Mouse (Mus musculus): ENCODE measurements around the gene Ccl20. TPM values are rescaled to one million over a fixed set of nuclear protein-coding genes. Genes with fewer than 3 reads are reported as not detected.

The Ccl20 gene
- polyA plus RNA-seq, 1 experiment from 2014 or later = not detected

DNA sequence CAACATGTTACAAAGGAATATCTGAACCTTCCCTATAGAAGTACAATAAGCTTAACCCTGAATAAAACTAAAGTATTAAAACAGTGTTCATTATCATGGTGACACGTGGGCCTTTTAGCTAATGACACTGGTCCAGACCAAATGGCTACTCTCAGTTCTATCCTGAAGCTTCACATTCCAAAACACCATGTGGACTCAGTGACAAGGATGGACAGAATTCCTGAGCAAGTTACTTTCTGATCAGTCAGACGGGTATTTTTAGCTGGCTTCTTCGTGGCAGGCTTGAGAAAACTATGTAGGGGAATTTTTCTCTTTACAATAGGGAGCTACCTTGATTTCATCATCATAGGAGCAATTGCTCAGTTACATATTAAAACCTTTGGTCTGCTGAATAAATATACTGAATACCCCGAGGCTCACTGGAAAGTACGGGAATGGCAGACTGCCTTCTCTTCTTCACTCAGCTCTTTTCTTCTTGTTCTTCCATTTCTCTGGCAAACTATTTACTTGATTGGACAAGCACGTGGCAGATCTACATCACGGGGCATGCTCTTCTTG, 16.9 kb upstream of the Ccl20 start:
- Histone ChIP-seq H3K9me3 (ENCODE audit: control insufficient read depth, low read length) (no peaks in the 10 kb centered on the region), H3K4me2 (no peak overlapping the region), H3K27ac (ENCODE audit: low read depth, low read length) (no peak overlapping the region), H3K27me3 (ENCODE audit: control insufficient read depth, insufficient read depth, low read length) (no peaks in the 10 kb centered on the region), H3K36me3 (ENCODE audit: control insufficient read depth, insufficient read depth, low read length) (no peaks in the 10 kb centered on the region), H3K9ac (ENCODE audit: low read length) (no peak overlapping the region), H3K4me1 (ENCODE audit: control insufficient read depth, insufficient read depth, low read length) (no peaks in the 10 kb centered on the region), H3K4me3 (ENCODE audit: low read depth, low read length) (no peak overlapping the region)
- WGBS = 82% methylated on average over 7 of the region's 7 CpGs
- DNase-seq (ENCODE audit: low spot score, missing footprints) (no peak), ATAC-seq (ENCODE audit: low FRiP score) (no peak)

DNA sequence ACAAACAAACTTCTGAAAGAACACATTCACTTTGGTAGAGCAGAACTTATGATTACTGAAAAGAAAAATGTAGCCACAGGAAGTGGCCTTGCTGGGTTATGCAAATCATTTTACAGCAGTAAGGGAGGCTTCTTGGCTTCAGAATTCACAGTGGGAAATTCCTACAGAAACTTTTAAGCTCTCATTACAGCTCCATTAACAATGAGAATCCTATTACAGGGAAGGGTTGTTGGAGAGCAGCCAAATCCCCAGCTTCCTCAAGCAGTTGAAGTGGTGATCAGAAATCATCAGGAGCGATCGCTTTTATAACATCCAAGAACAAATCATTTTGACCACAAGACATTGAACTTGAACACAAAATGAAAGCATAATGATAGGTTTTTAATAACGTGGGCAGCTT, 14.7 kb upstream of the Ccl20 start:
- Histone ChIP-seq H3K9me3 (ENCODE audit: control insufficient read depth, low read length) (no peaks in the 10 kb centered on the region), H3K4me1 (ENCODE audit: control insufficient read depth, insufficient read depth, low read length) (no peaks in the 10 kb centered on the region), H3K27ac (ENCODE audit: low read depth, low read length) (no peak overlapping the region), H3K27me3 (ENCODE audit: control insufficient read depth, insufficient read depth, low read length) (no peaks in the 10 kb centered on the region), H3K36me3 (ENCODE audit: control insufficient read depth, insufficient read depth, low read length) (no peaks in the 10 kb centered on the region), H3K9ac (ENCODE audit: low read length) (no peak overlapping the region), H3K4me2 (no peak overlapping the region), H3K4me3 (ENCODE audit: low read depth, low read length) (no peak overlapping the region)
- ATAC-seq (ENCODE audit: low FRiP score) (no peak), DNase-seq (ENCODE audit: low spot score, missing footprints) (no peak)
- WGBS = 72% methylated on average over 3 of the region's 3 CpGs

DNA sequence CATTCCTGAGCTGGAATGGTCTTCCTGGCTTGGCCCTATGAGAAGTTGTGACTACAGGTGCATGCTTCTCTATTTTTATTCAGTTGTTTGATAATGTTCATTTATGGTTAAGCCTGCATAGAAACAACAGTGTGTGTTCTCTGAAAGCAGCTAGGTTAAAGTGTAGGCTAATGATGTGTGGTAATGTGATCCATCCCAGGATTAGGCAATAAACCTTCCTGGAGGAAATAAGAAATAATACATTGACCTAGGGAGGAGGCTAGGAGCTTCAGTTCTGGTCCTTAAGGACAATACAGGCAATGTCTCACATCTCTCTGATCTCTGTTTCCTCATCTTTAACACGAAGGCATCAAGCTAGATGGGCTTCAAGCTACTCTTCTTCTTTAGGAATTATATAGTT, 11.1 kb upstream of the Ccl20 start:
- Histone ChIP-seq H3K4me2 (no peak overlapping the region), H3K36me3 (ENCODE audit: control insufficient read depth, insufficient read depth, low read length) (no peaks in the 10 kb centered on the region), H3K9ac (ENCODE audit: low read length) (no peak overlapping the region), H3K4me3 (ENCODE audit: low read depth, low read length) (no peak overlapping the region), H3K27ac (ENCODE audit: low read depth, low read length) (no peak overlapping the region), H3K4me1 (ENCODE audit: control insufficient read depth, insufficient read depth, low read length) (no peaks in the 10 kb centered on the region), H3K9me3 (ENCODE audit: control insufficient read depth, low read length) (no peaks in the 10 kb centered on the region), H3K27me3 (ENCODE audit: control insufficient read depth, insufficient read depth, low read length) (no peaks in the 10 kb centered on the region)
- ATAC-seq (ENCODE audit: low FRiP score) = no peak
- DNase-seq (ENCODE audit: low spot score, missing footprints) = no peak
- 72% methylated on average over 1 of the region's 1 CpGs for WGBS

DNA sequence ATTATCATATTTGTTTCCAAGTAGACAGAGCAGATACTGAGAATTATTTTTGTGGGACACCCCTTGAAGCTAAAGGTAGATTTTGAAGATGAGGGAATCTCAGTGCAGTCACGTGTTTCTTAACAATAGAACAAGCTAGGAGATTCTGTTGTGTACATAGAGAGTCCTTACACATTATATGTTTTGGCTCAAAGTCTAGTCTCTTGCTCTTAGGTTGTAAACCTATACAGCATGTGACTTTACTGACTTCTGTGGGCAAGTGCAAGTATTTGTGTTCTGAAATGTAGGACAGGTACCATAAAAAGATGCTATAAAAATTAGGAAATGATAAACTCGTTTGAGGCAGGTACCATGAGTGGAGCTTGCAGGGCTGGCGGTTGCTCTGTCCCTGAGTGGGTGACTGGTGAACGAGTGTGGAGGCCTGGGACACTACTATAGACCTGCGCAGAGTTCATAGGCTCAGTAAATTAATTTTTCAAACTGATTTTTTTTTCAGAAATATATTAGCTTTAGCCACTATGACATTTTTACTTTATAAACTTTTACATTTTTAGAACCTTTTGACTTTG, 9.1 kb upstream of the Ccl20 start:
- ATAC-seq (ENCODE audit: low FRiP score) (no peak), DNase-seq (ENCODE audit: low spot score, missing footprints) (no peak)
- H3K4me1 ChIP-seq (ENCODE audit: control insufficient read depth, insufficient read depth, low read length) = no peaks in the 10 kb centered on the region
- 86% methylated on average over 5 of the region's 5 CpGs for WGBS
- no peaks in the 10 kb centered on the region for H3K36me3 ChIP-seq (ENCODE audit: control insufficient read depth, insufficient read depth, low read length)
- no peaks in the 10 kb centered on the region for H3K9me3 ChIP-seq (ENCODE audit: control insufficient read depth, low read length)
- H3K4me3 ChIP-seq (ENCODE audit: low read depth, low read length) = no peak overlapping the region
- H3K27ac ChIP-seq (ENCODE audit: low read depth, low read length) = no peak overlapping the region
- no peak overlapping the region for H3K9ac ChIP-seq (ENCODE audit: low read length)
- H3K27me3 ChIP-seq (ENCODE audit: control insufficient read depth, insufficient read depth, low read length) = no peaks in the 10 kb centered on the region
- no peak overlapping the region for H3K4me2 ChIP-seq

DNA sequence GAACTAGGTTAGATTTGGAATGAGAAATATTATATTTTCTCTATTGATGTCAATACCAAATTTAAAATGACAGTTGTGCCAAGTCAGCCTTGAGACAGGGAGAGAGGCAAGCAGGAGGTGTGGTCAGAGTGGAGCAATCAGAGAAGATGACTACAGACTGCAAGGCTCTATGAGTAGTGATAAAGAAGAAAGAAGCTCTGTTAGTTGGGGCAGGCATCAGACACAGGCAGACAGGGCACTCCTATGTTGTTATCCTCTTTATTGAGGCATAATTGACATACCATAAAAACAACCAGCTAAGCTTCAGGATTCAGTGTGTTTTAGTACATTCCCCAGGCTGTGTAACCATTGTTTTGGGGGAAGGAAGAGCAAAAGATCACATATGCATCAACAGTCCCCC, 5.6 kb upstream of the Ccl20 start:
- no peaks in the 10 kb centered on the region for H3K27me3 ChIP-seq (ENCODE audit: control insufficient read depth, insufficient read depth, low read length)
- H3K4me2 ChIP-seq = no peak overlapping the region
- no peaks in the 10 kb centered on the region for H3K9me3 ChIP-seq (ENCODE audit: control insufficient read depth, low read length)
- no peak for DNase-seq (ENCODE audit: low spot score, missing footprints)
- H3K36me3 ChIP-seq (ENCODE audit: control insufficient read depth, insufficient read depth, low read length) = no peaks in the 10 kb centered on the region
- no peak overlapping the region for H3K27ac ChIP-seq (ENCODE audit: low read depth, low read length)
- H3K4me3 ChIP-seq (ENCODE audit: low read depth, low read length) = no peak overlapping the region
- no peak for ATAC-seq (ENCODE audit: low FRiP score)
- H3K9ac ChIP-seq (ENCODE audit: low read length) = no peak overlapping the region
- no peaks in the 10 kb centered on the region for H3K4me1 ChIP-seq (ENCODE audit: control insufficient read depth, insufficient read depth, low read length)

DNA sequence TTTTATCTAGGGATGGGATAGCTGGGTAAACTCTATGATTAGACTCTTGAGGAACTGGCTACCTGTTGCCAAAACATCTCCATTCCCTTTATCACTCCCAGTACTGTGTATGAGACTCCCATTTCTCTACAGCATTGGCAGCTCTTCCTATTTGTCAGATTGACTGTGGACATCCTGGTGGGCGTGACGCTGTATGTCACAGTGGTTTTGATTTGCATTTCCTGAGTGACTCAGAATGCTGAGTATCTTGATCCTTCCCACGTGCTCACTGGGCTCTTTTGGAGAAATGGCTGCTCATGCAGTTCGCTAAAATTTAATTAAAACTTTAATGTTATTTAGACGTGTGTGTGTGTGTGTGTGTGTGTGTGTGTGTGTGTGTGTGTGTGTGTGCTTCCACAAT, 4.8 kb upstream of the Ccl20 start:
- no peak overlapping the region for H3K9ac ChIP-seq (ENCODE audit: low read length)
- no peak overlapping the region for H3K4me2 ChIP-seq
- ATAC-seq (ENCODE audit: low FRiP score) (no peak), DNase-seq (ENCODE audit: low spot score, missing footprints) (no peak)
- H3K27ac ChIP-seq (ENCODE audit: low read depth, low read length) = no peak overlapping the region
- no peaks in the 10 kb centered on the region for H3K9me3 ChIP-seq (ENCODE audit: control insufficient read depth, low read length)
- H3K4me3 ChIP-seq (ENCODE audit: low read depth, low read length) = no peak overlapping the region
- H3K36me3 ChIP-seq (ENCODE audit: control insufficient read depth, insufficient read depth, low read length) = no peaks in the 10 kb centered on the region
- no peaks in the 10 kb centered on the region for H3K4me1 ChIP-seq (ENCODE audit: control insufficient read depth, insufficient read depth, low read length)
- 79% methylated on average over 5 of the region's 5 CpGs for WGBS
- no peaks in the 10 kb centered on the region for H3K27me3 ChIP-seq (ENCODE audit: control insufficient read depth, insufficient read depth, low read length)

DNA sequence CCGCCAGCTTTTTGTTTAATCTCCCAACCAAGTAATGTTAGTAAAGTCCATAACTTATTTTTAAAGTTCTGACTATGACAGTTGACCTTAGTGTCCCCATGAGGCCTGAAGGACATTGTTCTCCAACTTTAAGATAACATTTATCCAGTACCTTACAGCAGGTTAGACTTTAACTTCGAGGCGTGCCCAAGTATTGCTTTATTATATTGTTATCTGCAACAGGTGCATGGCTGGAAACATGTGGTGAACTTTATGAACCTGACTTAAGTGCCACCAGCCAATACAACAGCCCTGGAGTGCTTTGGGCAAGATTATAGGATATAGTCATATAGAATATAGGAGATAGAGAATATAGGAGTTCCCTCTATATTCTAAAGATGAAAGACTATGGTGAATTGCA, 651 bp downstream of the Ccl20 start:
- H3K4me2 ChIP-seq = no peak overlapping the region
- no peaks in the 10 kb centered on the region for H3K36me3 ChIP-seq (ENCODE audit: control insufficient read depth, insufficient read depth, low read length)
- H3K9ac ChIP-seq (ENCODE audit: low read length) = no peak overlapping the region
- H3K4me1 ChIP-seq (ENCODE audit: control insufficient read depth, insufficient read depth, low read length) = no peaks in the 10 kb centered on the region
- DNase-seq (ENCODE audit: low spot score, missing footprints) = no peak
- H3K27ac ChIP-seq (ENCODE audit: low read depth, low read length) = no peak overlapping the region
- no peak for ATAC-seq (ENCODE audit: low FRiP score)
- no peaks in the 10 kb centered on the region for H3K9me3 ChIP-seq (ENCODE audit: control insufficient read depth, low read length)
- 93% methylated on average over 3 of the region's 3 CpGs for WGBS
- H3K4me3 ChIP-seq (ENCODE audit: low read depth, low read length) = no peak overlapping the region
- H3K27me3 ChIP-seq (ENCODE audit: control insufficient read depth, insufficient read depth, low read length) = no peaks in the 10 kb centered on the region

DNA sequence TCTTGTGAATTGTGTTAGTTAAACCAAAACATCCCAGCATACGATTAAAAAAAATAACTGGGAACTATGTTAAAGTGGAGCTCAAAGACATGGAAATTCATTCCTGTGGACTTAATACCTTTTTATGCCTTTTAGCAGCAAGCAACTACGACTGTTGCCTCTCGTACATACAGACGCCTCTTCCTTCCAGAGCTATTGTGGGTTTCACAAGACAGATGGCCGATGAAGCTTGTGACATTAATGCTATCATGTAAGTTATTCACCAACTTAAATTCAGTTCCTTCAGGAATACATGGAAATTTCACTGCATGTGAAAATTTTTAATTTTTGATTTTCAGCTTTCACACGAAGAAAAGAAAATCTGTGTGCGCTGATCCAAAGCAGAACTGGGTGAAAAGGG, 1.1 kb downstream of the Ccl20 start:
- DNase-seq (ENCODE audit: low spot score, missing footprints) = no peak
- Histone ChIP-seq H3K36me3 (ENCODE audit: control insufficient read depth, insufficient read depth, low read length) (no peaks in the 10 kb centered on the region), H3K4me1 (ENCODE audit: control insufficient read depth, insufficient read depth, low read length) (no peaks in the 10 kb centered on the region), H3K27me3 (ENCODE audit: control insufficient read depth, insufficient read depth, low read length) (no peaks in the 10 kb centered on the region), H3K9me3 (ENCODE audit: control insufficient read depth, low read length) (no peaks in the 10 kb centered on the region), H3K9ac (ENCODE audit: low read length) (no peak overlapping the region), H3K27ac (ENCODE audit: low read depth, low read length) (no peak overlapping the region), H3K4me3 (ENCODE audit: low read depth, low read length) (no peak overlapping the region), H3K4me2 (no peak overlapping the region)
- WGBS = 87% methylated on average over 7 of the region's 7 CpGs
- no peak for ATAC-seq (ENCODE audit: low FRiP score)

DNA sequence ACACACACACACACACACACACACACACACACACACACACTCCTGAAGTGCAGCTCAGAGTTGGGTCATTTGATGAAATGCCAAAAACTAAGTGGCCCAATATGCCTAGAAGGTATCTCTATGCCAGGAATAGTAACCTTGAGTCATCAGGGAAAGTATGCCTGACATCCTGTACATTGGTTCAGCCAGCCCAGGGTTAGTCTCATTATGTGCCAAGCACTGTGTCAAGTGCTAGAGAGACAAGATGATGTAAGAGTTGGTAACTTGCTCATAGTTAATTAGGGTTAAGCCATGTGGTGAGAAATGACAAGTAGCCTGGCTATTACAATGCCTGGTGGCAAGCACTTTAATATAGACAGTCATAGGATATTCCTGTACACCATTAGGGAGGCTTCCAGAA, 3.3 kb downstream of the Ccl20 start:
- H3K9ac ChIP-seq (ENCODE audit: low read length) = no peak overlapping the region
- H3K4me3 ChIP-seq (ENCODE audit: low read depth, low read length) = no peak overlapping the region
- no peaks in the 10 kb centered on the region for H3K4me1 ChIP-seq (ENCODE audit: control insufficient read depth, insufficient read depth, low read length)
- H3K27me3 ChIP-seq (ENCODE audit: control insufficient read depth, insufficient read depth, low read length) = no peaks in the 10 kb centered on the region
- ATAC-seq (ENCODE audit: low FRiP score) (no peak), DNase-seq (ENCODE audit: low spot score, missing footprints) (no peak)
- H3K36me3 ChIP-seq (ENCODE audit: control insufficient read depth, insufficient read depth, low read length) = no peaks in the 10 kb centered on the region
- no peak overlapping the region for H3K27ac ChIP-seq (ENCODE audit: low read depth, low read length)
- H3K9me3 ChIP-seq (ENCODE audit: control insufficient read depth, low read length) = no peaks in the 10 kb centered on the region
- H3K4me2 ChIP-seq = no peak overlapping the region

DNA sequence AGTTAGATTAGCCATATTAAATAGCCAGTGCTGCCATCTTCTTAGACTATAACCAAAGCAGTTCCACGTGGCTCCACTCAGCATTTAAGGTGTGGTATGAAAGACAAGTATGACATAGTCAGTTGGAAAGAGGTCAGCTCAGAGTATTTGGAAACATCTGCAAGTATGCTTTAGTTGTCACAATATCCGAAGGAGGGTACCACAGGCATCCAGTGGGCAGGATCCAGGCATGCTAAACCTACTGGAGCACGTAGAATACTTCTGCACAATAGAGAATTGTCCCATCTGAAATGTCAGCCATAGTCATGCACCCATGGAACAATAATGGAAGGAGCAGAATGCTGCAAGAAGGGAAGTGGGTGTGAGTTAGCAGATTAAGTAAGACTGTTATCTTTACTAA, 3.7 kb downstream of the Ccl20 start:
- H3K4me2 ChIP-seq = no peak overlapping the region
- H3K27ac ChIP-seq (ENCODE audit: low read depth, low read length) = no peak overlapping the region
- H3K4me3 ChIP-seq (ENCODE audit: low read depth, low read length) = no peak overlapping the region
- H3K4me1 ChIP-seq (ENCODE audit: control insufficient read depth, insufficient read depth, low read length) = no peaks in the 10 kb centered on the region
- 75% methylated on average over 3 of the region's 3 CpGs for WGBS
- no peaks in the 10 kb centered on the region for H3K27me3 ChIP-seq (ENCODE audit: control insufficient read depth, insufficient read depth, low read length)
- H3K9me3 ChIP-seq (ENCODE audit: control insufficient read depth, low read length) = no peaks in the 10 kb centered on the region
- no peaks in the 10 kb centered on the region for H3K36me3 ChIP-seq (ENCODE audit: control insufficient read depth, insufficient read depth, low read length)
- ATAC-seq (ENCODE audit: low FRiP score) = no peak
- no peak overlapping the region for H3K9ac ChIP-seq (ENCODE audit: low read length)
- no peak for DNase-seq (ENCODE audit: low spot score, missing footprints)
